Mouse (Mus musculus) small intestine, adult 2 months (tissue): ENCODE measurements at regions not wholly inside any gene's neighbourhood (a gene's known extent, or its start where the extent isn't known, plus 50 kb on each side); places are given as distances from the start of the nearest gene placed in this dataset.

Experiments
- H3K27ac ChIP-seq: fragments of 200-500 bp; 2 replicates; pipeline ENCODE4 v1.5.1; 2012; ENCODE audit warnings: low read depth, low read length, control low read depth, inconsistent platforms; ENCODE audit not compliant: insufficient read depth
- H3K27me3 ChIP-seq: fragments of 200-500 bp; 2 replicates; pipeline ENCODE4 v1.6.1; 2012; ENCODE audit warnings: mild to moderate bottlenecking, moderate library complexity, low read length, inconsistent platforms; ENCODE audit not compliant: control insufficient read depth, insufficient read depth
- H3K36me3 ChIP-seq: fragments of 200-500 bp; 2 replicates; pipeline ENCODE4 v1.6.1; 2012; ENCODE audit warnings: mild to moderate bottlenecking, low read length, control low read depth, inconsistent platforms; ENCODE audit not compliant: control insufficient read depth, insufficient read depth
- H3K4me1 ChIP-seq: fragments of 200-500 bp; 2 replicates; pipeline ENCODE4 v1.6.1; 2012; ENCODE audit warnings: low read length, inconsistent platforms, mixed read lengths; ENCODE audit not compliant: control insufficient read depth, insufficient read depth, insufficient read length
- H3K4me3 ChIP-seq: fragments of 200-500 bp; 2 replicates; pipeline ENCODE4 v1.5.1; 2012; ENCODE audit warnings: low read depth, mild to moderate bottlenecking, control low read depth, inconsistent platforms, low read length, moderate library complexity
- CTCF ChIP-seq: fragments of 200-500 bp; IDR thresholded peaks from 2 replicates; pipeline ENCODE4 v1.5.1; 2012; ENCODE audit warnings: low read depth, mild to moderate bottlenecking, control low read depth, inconsistent platforms, low read length, moderate library complexity, mixed read lengths; ENCODE audit not compliant: insufficient replicate concordance, insufficient read length; ENCODE audit errors: extremely low read depth
- POLR2A ChIP-seq: fragments of 200-500 bp; IDR thresholded peaks from 2 replicates; pipeline ENCODE4 v1.6.1; 2012; ENCODE audit warnings: low read depth, mild to moderate bottlenecking, control low read depth, inconsistent platforms, low read length, moderate library complexity
- WGBS: fragments of 180-500 bp; shearing (Covaris S2); methylation state at CpG from one replicate; pipeline ENCODE4 v1.1.7; 2018; 5-methylcytosine and 5-hydroxymethylcytosine counted together

DNA sequence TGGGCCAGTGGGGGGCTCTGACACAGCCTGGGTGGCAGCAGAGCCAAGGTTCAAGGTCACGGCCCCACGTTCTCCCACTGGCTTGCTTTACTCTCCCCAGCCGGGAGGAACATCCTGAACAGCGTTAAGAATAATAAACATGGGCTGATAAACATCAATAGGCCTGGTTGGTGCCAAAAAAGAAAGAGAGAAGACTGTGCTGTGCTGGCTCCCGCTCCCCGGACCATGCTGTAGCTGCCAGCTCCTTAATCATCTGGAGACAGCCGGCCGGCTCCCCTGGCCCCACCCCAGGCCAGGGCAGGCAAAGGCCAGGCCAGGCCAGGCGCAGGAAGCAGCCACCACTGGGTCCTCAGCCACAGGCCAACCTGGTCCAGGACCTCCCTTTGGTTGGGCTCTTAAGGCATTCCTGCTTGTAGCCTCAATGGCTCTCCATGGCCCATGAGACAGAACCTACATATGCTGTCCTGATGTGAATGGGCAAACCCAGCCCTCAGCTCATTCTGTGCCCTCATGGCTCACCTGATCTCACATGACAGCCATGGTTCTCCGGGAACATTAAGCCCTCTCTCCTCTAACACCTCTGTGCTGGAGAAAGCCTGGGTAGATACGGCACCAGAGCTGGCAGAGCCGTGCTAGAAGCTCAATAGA is 262.3 kb downstream of the Dysf start:
- H3K36me3 ChIP-seq = no peaks in the 10 kb centered on the region
- TF ChIP-seq CTCF = no peak
- TF ChIP-seq POLR2A = no peak
- no peak overlapping the region for H3K27ac ChIP-seq
- H3K4me1 ChIP-seq = peaks cover 28% of the 10 kb centered on the region
- WGBS = 26% methylated on average over 12 of the region's 12 CpGs
- no peak overlapping the region for H3K4me3 ChIP-seq
- no peaks in the 10 kb centered on the region for H3K27me3 ChIP-seq

DNA sequence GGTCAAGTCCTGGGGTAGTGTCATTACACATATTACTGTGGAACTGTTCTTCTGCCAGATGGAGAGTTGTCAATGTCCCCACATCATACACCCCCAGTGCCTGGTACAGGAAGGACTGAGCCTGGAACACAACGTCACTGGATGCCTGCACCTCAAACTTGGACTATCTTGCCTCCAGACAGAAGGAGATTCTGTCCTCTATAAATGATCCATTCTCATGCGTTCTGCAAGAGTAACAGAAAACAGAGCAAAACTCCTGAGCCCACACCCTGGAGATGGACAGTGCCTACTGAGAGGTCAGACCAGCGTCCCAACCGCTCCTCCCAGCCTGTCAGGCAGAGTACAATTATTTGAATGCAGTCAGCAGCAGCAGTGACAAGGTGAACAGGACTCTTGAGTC is 261.1 kb downstream of the Dysf start:
- Histone ChIP-seq H3K27me3 (no peaks in the 10 kb centered on the region), H3K27ac (no peak overlapping the region), H3K36me3 (no peaks in the 10 kb centered on the region), H3K4me3 (no peak overlapping the region), H3K4me1 (peaks cover 28% of the 10 kb centered on the region)
- TF ChIP-seq POLR2A (no peak), CTCF (no peak)
- WGBS = 96% methylated on average over 4 of the region's 4 CpGs

DNA sequence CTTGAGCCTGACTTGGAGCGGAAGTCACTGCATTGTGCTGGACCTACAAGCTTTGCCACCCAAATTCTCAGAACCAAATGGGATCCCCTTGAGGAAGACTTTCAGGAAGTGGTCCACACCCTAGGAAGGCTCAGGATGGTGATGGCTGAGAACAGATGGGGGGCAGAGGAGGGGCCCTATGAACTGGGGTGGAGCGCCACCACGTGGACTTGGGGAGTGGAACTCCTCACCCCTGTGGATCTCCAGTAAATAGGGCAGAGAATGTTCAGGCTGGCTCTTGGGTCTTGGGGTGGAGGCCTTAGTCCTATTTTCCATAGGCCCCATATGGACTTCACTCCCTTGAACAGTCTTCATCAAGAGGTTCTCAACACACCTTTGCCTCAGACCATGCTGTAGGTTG is 260.6 kb downstream of the Dysf start:
- H3K36me3 ChIP-seq = no peaks in the 10 kb centered on the region
- H3K27ac ChIP-seq = no peak overlapping the region
- H3K27me3 ChIP-seq = no peaks in the 10 kb centered on the region
- TF ChIP-seq CTCF = no peak
- TF ChIP-seq POLR2A = no peak
- peaks cover 28% of the 10 kb centered on the region for H3K4me1 ChIP-seq
- 75% methylated on average over 3 of the region's 3 CpGs for WGBS
- H3K4me3 ChIP-seq = no peak overlapping the region

DNA sequence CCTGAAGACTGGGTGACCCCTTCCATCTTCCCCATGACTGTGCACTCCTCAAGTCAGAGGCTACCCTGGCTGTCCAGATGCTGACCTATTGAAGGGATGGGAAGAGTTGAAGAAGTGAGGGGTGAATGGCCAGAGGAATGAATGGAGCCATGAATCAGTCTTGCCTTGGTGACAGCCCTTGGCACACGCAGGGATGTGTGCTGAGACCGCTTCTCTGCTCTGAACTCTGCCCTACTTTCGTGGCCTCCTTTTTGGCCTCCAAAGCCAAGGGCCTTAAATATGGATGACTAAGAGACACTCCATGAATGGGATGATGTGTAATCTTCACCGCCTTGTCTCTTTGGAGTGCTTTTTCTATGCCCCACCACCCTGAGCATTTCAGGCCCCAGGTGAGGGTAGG is 259.7 kb downstream of the Dysf start:
- Histone ChIP-seq H3K4me1 (peaks cover 27% of the 10 kb centered on the region), H3K27ac (no peak overlapping the region), H3K36me3 (no peaks in the 10 kb centered on the region), H3K4me3 (no peak overlapping the region), H3K27me3 (no peaks in the 10 kb centered on the region)
- no peak for TF ChIP-seq POLR2A
- TF ChIP-seq CTCF = no peak
- 93% methylated on average over 4 of the region's 4 CpGs for WGBS

DNA sequence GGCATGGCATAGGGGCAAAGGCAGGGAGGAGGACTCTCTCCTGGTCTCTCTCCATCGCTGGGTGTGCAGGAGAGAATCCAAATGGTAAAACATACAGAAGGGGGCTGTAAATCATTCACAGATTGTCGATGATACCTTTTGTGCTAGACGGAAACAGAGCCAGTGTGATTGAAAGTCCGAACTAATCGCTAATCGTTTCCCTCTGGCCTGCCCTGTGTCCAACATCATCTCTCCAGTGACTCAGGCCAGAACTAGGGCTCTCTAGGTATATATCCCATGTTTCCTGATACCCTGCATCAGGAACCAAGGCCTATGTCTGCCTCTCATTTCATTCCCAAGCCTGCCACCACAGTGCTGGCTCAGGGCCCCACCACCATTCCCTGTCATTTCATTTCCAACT is 259.1 kb downstream of the Dysf start:
- H3K27ac ChIP-seq = no peak overlapping the region
- no peaks in the 10 kb centered on the region for H3K36me3 ChIP-seq
- 69% methylated on average over 6 of the region's 6 CpGs for WGBS
- no peaks in the 10 kb centered on the region for H3K27me3 ChIP-seq
- no peak overlapping the region for H3K4me3 ChIP-seq
- no peak for TF ChIP-seq CTCF
- TF ChIP-seq POLR2A = no peak
- peaks cover 21% of the 10 kb centered on the region for H3K4me1 ChIP-seq

DNA sequence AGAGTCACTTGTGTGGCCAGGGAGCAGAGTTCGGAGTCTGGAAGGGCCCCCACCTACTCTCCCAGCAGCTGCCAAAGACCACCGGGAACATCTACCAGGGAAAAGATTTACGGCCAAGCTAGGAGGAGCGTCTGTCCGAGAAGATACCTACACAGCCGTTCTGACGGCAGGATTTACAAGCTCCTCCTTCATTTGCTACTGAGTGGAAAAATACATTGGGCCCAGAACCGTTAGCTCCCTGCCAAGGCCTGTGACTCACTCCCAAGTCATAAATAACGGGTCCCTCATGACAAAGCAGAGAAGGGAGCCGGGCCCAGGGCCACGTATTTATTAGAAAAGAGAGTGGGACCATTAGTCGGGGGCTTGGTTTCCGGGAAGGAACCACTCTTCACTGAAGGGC is 258.3 kb downstream of the Dysf start:
- 42% methylated on average over 13 of the region's 13 CpGs for WGBS
- peaks cover 15% of the 10 kb centered on the region for H3K4me1 ChIP-seq
- H3K36me3 ChIP-seq = no peaks in the 10 kb centered on the region
- no peak for TF ChIP-seq CTCF
- no peak for TF ChIP-seq POLR2A
- H3K27ac ChIP-seq = no peak overlapping the region
- no peaks in the 10 kb centered on the region for H3K27me3 ChIP-seq
- H3K4me3 ChIP-seq = no peak overlapping the region

DNA sequence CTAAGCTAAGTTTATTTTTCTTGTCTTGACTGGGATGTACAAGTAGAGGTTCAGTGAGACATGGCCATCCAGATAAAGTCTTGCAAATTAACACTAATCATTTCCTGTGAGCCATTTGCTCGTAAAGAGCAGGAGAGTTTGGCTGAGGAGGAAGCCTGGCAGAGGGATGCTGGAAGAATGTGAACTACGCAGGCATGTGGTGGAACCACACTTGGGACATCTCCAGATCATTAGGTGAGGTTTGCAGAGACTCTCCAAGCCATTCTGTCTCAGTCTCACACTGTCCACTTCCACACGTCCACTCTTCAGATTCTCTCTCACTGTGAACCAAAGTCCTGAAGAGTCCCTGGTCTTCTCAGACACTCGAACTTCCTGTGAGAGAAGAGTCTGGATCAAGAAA is 256.3 kb downstream of the Dysf start:
- 68% methylated on average over 4 of the region's 4 CpGs for WGBS
- no peaks in the 10 kb centered on the region for H3K4me1 ChIP-seq
- TF ChIP-seq CTCF (no peak), POLR2A (no peak)

More for the DNA sequence above, 256.3 kb downstream of the Dysf start:
- H3K27ac ChIP-seq = no peak overlapping the region
- no peak overlapping the region for H3K4me3 ChIP-seq
- H3K27me3 ChIP-seq = no peaks in the 10 kb centered on the region
- no peaks in the 10 kb centered on the region for H3K36me3 ChIP-seq
